Mouse (Mus musculus): ENCODE data around the gene Dnm2.

Gene Dnm2

GRCm38 (mm10) chr9:21424631-21425555 is at the start of gene Dnm2:
TSS of gene Dnm2 (plus strand) at chr9:21424908.
- DNase-seq (ENCODE audit: low read depth, low spot score): peak; percentile 100

GRCm38 (mm10) chr9:21379195-21379594 is 45.5 kb upstream of the Dnm2 start:
- no peak for DNase-seq (ENCODE audit: low read depth, low spot score)

GRCm38 (mm10) chr9:21380868-21381267 is 43.8 kb upstream of the Dnm2 start:
- no peak for DNase-seq (ENCODE audit: low read depth, low spot score)

- no peak for DNase-seq (ENCODE audit: low read depth, low spot score)
Observed at GRCm38 (mm10) chr9:21383966-21384365, 40.7 kb upstream of the Dnm2 start.

- DNase-seq (ENCODE audit: low read depth, low spot score): no peak
Observed at GRCm38 (mm10) chr9:21392646-21393175, 32.0 kb upstream of the Dnm2 start.

- DNase-seq (ENCODE audit: low read depth, low spot score): no peak
Observed at GRCm38 (mm10) chr9:21395692-21396091, 29.0 kb upstream of the Dnm2 start.

- DNase-seq (ENCODE audit: low read depth, low spot score): no peak
Observed at GRCm38 (mm10) chr9:21397170-21397569, 27.5 kb upstream of the Dnm2 start.

GRCm38 (mm10) chr9:21401042-21401441 is 23.7 kb upstream of the Dnm2 start:
- DNase-seq (ENCODE audit: low read depth, low spot score): no peak

- no peak for DNase-seq (ENCODE audit: low read depth, low spot score)
Observed at GRCm38 (mm10) chr9:21402764-21403253, 21.9 kb upstream of the Dnm2 start.

- no peak for DNase-seq (ENCODE audit: low read depth, low spot score)
Observed at GRCm38 (mm10) chr9:21403745-21404144, 21.0 kb upstream of the Dnm2 start.

GRCm38 (mm10) chr9:21405525-21405924 is 19.2 kb upstream of the Dnm2 start:
- no peak for DNase-seq (ENCODE audit: low read depth, low spot score)

GRCm38 (mm10) chr9:21407951-21408350 is 16.8 kb upstream of the Dnm2 start:
- no peak for DNase-seq (ENCODE audit: low read depth, low spot score)

- DNase-seq (ENCODE audit: low read depth, low spot score): no peak
Observed at GRCm38 (mm10) chr9:21408624-21409023, 16.1 kb upstream of the Dnm2 start.

- DNase-seq (ENCODE audit: low read depth, low spot score): peak; percentile 74
Observed at GRCm38 (mm10) chr9:21409592-21410317, 15.0 kb upstream of the Dnm2 start.

GRCm38 (mm10) chr9:21411669-21412550 is 12.8 kb upstream of the Dnm2 start, which contains the start of gene Qtrt1:
TSS of gene Qtrt1 (plus strand) at chr9:21411837.
- peak; percentile 89 for DNase-seq (ENCODE audit: low read depth, low spot score)

- no peak for DNase-seq (ENCODE audit: low read depth, low spot score)
Observed at GRCm38 (mm10) chr9:21417866-21418265, 6.8 kb upstream of the Dnm2 start.

GRCm38 (mm10) chr9:21419646-21420045 is 5.1 kb upstream of the Dnm2 start:
- DNase-seq (ENCODE audit: low read depth, low spot score): peak; percentile 32

GRCm38 (mm10) chr9:21425556-21425945 is 843 bp downstream of the Dnm2 start:
- DNase-seq (ENCODE audit: low read depth, low spot score): peak; percentile 39

- no peak for DNase-seq (ENCODE audit: low read depth, low spot score)
Observed at GRCm38 (mm10) chr9:21426013-21426412, 1.3 kb downstream of the Dnm2 start.

- DNase-seq (ENCODE audit: low read depth, low spot score): no peak
Observed at GRCm38 (mm10) chr9:21426525-21426924, 1.8 kb downstream of the Dnm2 start.

- no peak for DNase-seq (ENCODE audit: low read depth, low spot score)
Observed at GRCm38 (mm10) chr9:21427773-21428172, 3.1 kb downstream of the Dnm2 start.
